Mouse (Mus musculus): ENCODE measurements around the gene Pde4b.

- TF ChIP-seq CTCF (IDR thresholded peaks at IDR 0.05; ENCODE audit: low read depth, low read length) (no peak), POLR2A (IDR thresholded peaks at IDR 0.05; ENCODE audit: borderline replicate concordance, low read depth, low read length) (no peak)
Observed at GRCm38 (mm10) chr4:102572031-102572430, 484.7 kb downstream of the Pde4b start.

All from bone marrow macrophage, adult 2 months (primary cell).